Mouse (Mus musculus) MEL (cell line): ENCODE data around the gene Tdrd3. TPM values are rescaled to one million over a fixed set of nuclear protein-coding genes. Genes with fewer than 3 reads are reported as not detected.

Source experiments
- DNase-seq: peaks from one replicate; pipeline ENCODE4 v3.0.0; 2011; ENCODE audit warnings: low read depth, low spot score
- H3K27ac ChIP-seq: 2 replicates; pipeline ENCODE4 v1.5.1; 2012; ENCODE audit warnings: low read depth, mild to moderate bottlenecking, control low read depth, low read length, moderate library complexity; ENCODE audit not compliant: control insufficient read depth
- H3K27me3 ChIP-seq, 2 experiments: fragments of 150-350 bp in 1 of 2; sonication (generic) in 1 of 2; 2 replicates each; pipeline ENCODE4 v1.6.1; 2012; ENCODE audit warnings: low read length in 2 of 2, mild to moderate bottlenecking in 2 of 2, improper control_type of control experiment in 1 of 2, moderate library complexity in 1 of 2; ENCODE audit not compliant: insufficient read depth in 2 of 2, control insufficient read depth in 1 of 2
- H3K36me3 ChIP-seq, 2 experiments: 2 replicates each; pipeline ENCODE4 v1.6.1; 2012 to 2014; ENCODE audit warnings: low read length in 2 of 2, improper control_type of control experiment in 1 of 2, inconsistent platforms in 1 of 2, mild to moderate bottlenecking in 1 of 2; ENCODE audit not compliant: insufficient read depth in 2 of 2, control insufficient read depth in 1 of 2
- H3K4me1 ChIP-seq, 2 experiments: fragments of 150-350 bp in 1 of 2; sonication (generic) in 1 of 2; 2 replicates each; pipeline ENCODE4 v1.6.1; 2012; ENCODE audit warnings: low read length in 2 of 2, improper control_type of control experiment in 1 of 2, mild to moderate bottlenecking in 1 of 2; ENCODE audit not compliant: insufficient read depth in 2 of 2, control insufficient read depth in 1 of 2
- H3K4me3 ChIP-seq, 2 experiments: fragments of 150-350 bp in 1 of 2; sonication (generic) in 1 of 2; 2 replicates each; pipeline ENCODE4 v1.5.1; 2012; ENCODE audit warnings: low read depth in 2 of 2, low read length in 2 of 2, mild to moderate bottlenecking in 2 of 2, moderate library complexity in 2 of 2, control low read depth in 1 of 2, improper control_type of control experiment in 1 of 2; ENCODE audit not compliant: control insufficient read depth in 1 of 2, insufficient read depth in 1 of 2
- H3K79me2 ChIP-seq: 2 replicates; pipeline ENCODE4 v1.6.1; 2012; ENCODE audit warnings: mild to moderate bottlenecking, low read length, moderate library complexity; ENCODE audit not compliant: control insufficient read depth, poor library complexity, insufficient read depth
- H3K9ac ChIP-seq: 2 replicates; pipeline ENCODE4 v1.6.1; 2012; ENCODE audit warnings: low read depth, mild to moderate bottlenecking, control low read depth, low read length, moderate library complexity; ENCODE audit not compliant: control insufficient read depth, poor library complexity, severe bottlenecking
- H3K9me3 ChIP-seq: fragments of 150-350 bp; sonication (generic); replicated peaks from 2 replicates; pipeline ENCODE4 v1.6.1; 2012; ENCODE audit warnings: mild to moderate bottlenecking, low read length, improper control_type of control experiment, moderate library complexity; ENCODE audit not compliant: insufficient read depth
- BHLHE40 ChIP-seq: IDR thresholded peaks from 2 replicates; pipeline ENCODE4 v1.6.1; 2012; ENCODE audit warnings: low read depth, mild to moderate bottlenecking, inconsistent platforms, low read length, improper control_type of control experiment, borderline replicate concordance
- CHD2 ChIP-seq: IDR thresholded peaks from 2 replicates; pipeline ENCODE4 v1.6.1; 2011; ENCODE audit warnings: low read length, improper control_type of control experiment
- CTCF ChIP-seq, 3 experiments: IDR thresholded peaks in 2 of 3; conservative IDR thresholded peaks in 1 of 3; 2 replicates each; pipeline ENCODE4 v1.5.1; 2011 to 2012; ENCODE audit warnings: low read length in 3 of 3, low read depth in 2 of 3, mild to moderate bottlenecking in 2 of 3, improper control_type of control experiment in 1 of 3, inconsistent platforms in 1 of 3, mixed read lengths in 1 of 3, moderate library complexity in 1 of 3; ENCODE audit not compliant: control insufficient read depth in 1 of 3, insufficient read depth in 1 of 3, poor library complexity in 1 of 3, severe bottlenecking in 1 of 3
- ELF1 ChIP-seq: IDR thresholded peaks from 2 replicates; pipeline ENCODE4 v1.6.1; 2014; ENCODE audit warnings: low read depth, mild to moderate bottlenecking, inconsistent platforms, low read length, improper control_type of control experiment, moderate library complexity
- EP300 ChIP-seq, 2 experiments: IDR thresholded peaks; 2 replicates each; pipeline ENCODE4 v1.6.1; 2011; ENCODE audit warnings: improper control_type of control experiment in 2 of 2, low read length in 2 of 2, low read depth in 1 of 2, mild to moderate bottlenecking in 1 of 2
- ETS1 ChIP-seq: IDR thresholded peaks from 2 replicates; pipeline ENCODE4 v1.6.1; 2012; ENCODE audit warnings: low read depth, mild to moderate bottlenecking, inconsistent platforms, low read length, improper control_type of control experiment, moderate library complexity
- GABPA ChIP-seq: IDR thresholded peaks from 2 replicates; pipeline ENCODE4 v1.6.1; 2012; ENCODE audit warnings: low read depth, mild to moderate bottlenecking, inconsistent platforms, low read length, improper control_type of control experiment, moderate library complexity
- GATA1 ChIP-seq: IDR thresholded peaks from 2 replicates; pipeline ENCODE4 v1.6.1; 2011; ENCODE audit warnings: low read depth, low read length, improper control_type of control experiment
- HCFC1 ChIP-seq: IDR thresholded peaks from 2 replicates; pipeline ENCODE4 v1.6.1; 2012; ENCODE audit warnings: low read depth, mild to moderate bottlenecking, inconsistent platforms, low read length, improper control_type of control experiment, moderate library complexity
- JUND ChIP-seq: IDR thresholded peaks from 2 replicates; pipeline ENCODE4 v1.6.1; 2011; ENCODE audit warnings: low read depth, mild to moderate bottlenecking, improper control_type of control experiment, low read length
- MAFK ChIP-seq: IDR thresholded peaks from 2 replicates; pipeline ENCODE4 v1.6.1; 2011; ENCODE audit warnings: low read depth, mild to moderate bottlenecking, low read length, improper control_type of control experiment, borderline replicate concordance
- MAX ChIP-seq: IDR thresholded peaks from 2 replicates; pipeline ENCODE4 v1.6.1; 2011; ENCODE audit warnings: low read length, improper control_type of control experiment
- MEF2A ChIP-seq: IDR thresholded peaks from 2 replicates; pipeline ENCODE4 v1.6.1; 2014; ENCODE audit warnings: low read depth, mild to moderate bottlenecking, inconsistent platforms, low read length, improper control_type of control experiment; ENCODE audit not compliant: poor library complexity, insufficient replicate concordance, severe bottlenecking; ENCODE audit errors: extremely low read depth
- MXI1 ChIP-seq: IDR thresholded peaks from 2 replicates; pipeline ENCODE4 v1.6.1; 2011; ENCODE audit warnings: mild to moderate bottlenecking, low read depth, low read length, improper control_type of control experiment
- MYB ChIP-seq: IDR thresholded peaks from 2 replicates; pipeline ENCODE4 v1.6.1; 2011; ENCODE audit warnings: mild to moderate bottlenecking, low read depth, low read length, improper control_type of control experiment
- MYC ChIP-seq: IDR thresholded peaks from 2 replicates; pipeline ENCODE4 v1.6.1; 2011; ENCODE audit warnings: low read depth, mild to moderate bottlenecking, low read length, improper control_type of control experiment, moderate library complexity
- NELFE ChIP-seq: IDR thresholded peaks from 2 replicates; pipeline ENCODE4 v1.6.1; 2011; ENCODE audit warnings: low read depth, low read length, improper control_type of control experiment
- POLR2A ChIP-seq, 2 experiments: IDR thresholded peaks; 2 replicates each; pipeline ENCODE4 v1.6.1; 2011 to 2012; ENCODE audit warnings: low read length in 2 of 2, mild to moderate bottlenecking in 2 of 2, control low read depth in 1 of 2, improper control_type of control experiment in 1 of 2, low read depth in 1 of 2, moderate library complexity in 1 of 2; ENCODE audit not compliant: control insufficient read depth in 1 of 2, insufficient read depth in 1 of 2, poor library complexity in 1 of 2
- POLR2AphosphoS5 ChIP-seq: IDR thresholded peaks from 2 replicates; pipeline ENCODE4 v1.6.1; 2012; ENCODE audit warnings: low read depth, borderline replicate concordance, mild to moderate bottlenecking, inconsistent platforms, low read length, moderate library complexity, mixed read lengths
- RAD21 ChIP-seq: IDR thresholded peaks from 2 replicates; pipeline ENCODE4 v1.6.1; 2011; ENCODE audit warnings: mild to moderate bottlenecking, low read depth, low read length, improper control_type of control experiment
- SMC3 ChIP-seq: IDR thresholded peaks from 2 replicates; pipeline ENCODE4 v1.6.1; 2011; ENCODE audit warnings: low read depth, low read length, improper control_type of control experiment
- TCF12 ChIP-seq: IDR thresholded peaks from 2 replicates; pipeline ENCODE4 v1.6.1; 2014; ENCODE audit warnings: low read depth, mild to moderate bottlenecking, inconsistent platforms, low read length, improper control_type of control experiment, moderate library complexity
- UBTF ChIP-seq: IDR thresholded peaks from 2 replicates; pipeline ENCODE4 v1.6.1; 2012; ENCODE audit warnings: low read depth, mild to moderate bottlenecking, inconsistent platforms, low read length, improper control_type of control experiment, moderate library complexity, borderline replicate concordance; ENCODE audit not compliant: insufficient read depth
- USF1 ChIP-seq: IDR thresholded peaks from 2 replicates; pipeline ENCODE4 v1.6.1; 2014; ENCODE audit warnings: low read depth, mild to moderate bottlenecking, inconsistent platforms, low read length, improper control_type of control experiment, moderate library complexity
- USF2 ChIP-seq, 2 experiments: IDR thresholded peaks; 2 replicates each; pipeline ENCODE4 v1.6.1; 2011 to 2012; ENCODE audit warnings: improper control_type of control experiment in 2 of 2, low read length in 2 of 2, borderline replicate concordance in 1 of 2, inconsistent platforms in 1 of 2, low read depth in 1 of 2, mild to moderate bottlenecking in 1 of 2; ENCODE audit not compliant: insufficient read depth in 1 of 2
- ZMIZ1 ChIP-seq: IDR thresholded peaks from 2 replicates; pipeline ENCODE4 v1.6.1; 2012; ENCODE audit warnings: low read depth, mild to moderate bottlenecking, inconsistent platforms, low read length, improper control_type of control experiment, moderate library complexity
- polyA plus RNA-seq, 2 experiments: library from polyadenylated mRNA; stranded (reverse) in 1 of 2; unstranded in 1 of 2; fragments of >175 nt in 1 of 2; fragments of >200 nt in 1 of 2; gene quantifications; 2 replicates each; pipeline versions ENCODE4 v1.2.1 to v1.2.4; 2012; ENCODE audit warnings: low replicate concordance in 2 of 2, low read depth in 1 of 2; ENCODE audit not compliant: insufficient read length in 2 of 2, insufficient read depth in 1 of 2, missing spikeins in 1 of 2
- total RNA-seq: library from RNA; depleted of rRNA; stranded (reverse); fragments of 300-350 nt; gene quantifications from 2 replicates; pipeline ENCODE4 v1.2.3, GENCODE M21; 2012

Tdrd3 gene
- total and polyA plus RNA-seq, 3 experiments: 22.5 to 22.6 TPM; not detected in 1

- Histone ChIP-seq H3K27me3 (no peaks in the 10 kb centered on the region), H3K4me3 (no peak overlapping the region), H3K36me3 (peaks cover 0 to 12% of the 10 kb centered on the region in 2 experiments; a peak in 2 of 4 replicates), H3K4me1 (peaks cover 4 to 13% of the 10 kb centered on the region in 2 experiments; a peak in 3 of 4 replicates), H3K79me2 (no peaks in the 10 kb centered on the region), H3K9me3 (no peaks in the 10 kb centered on the region), H3K9ac (no peak overlapping the region)
- peak; percentile 59 for DNase-seq
- TF ChIP-seq GATA1 (peak; percentile 54; the same call in 1 of the 2 replicates), EP300 (IDR thresholded peaks at IDR 0.05; ENCODE audit: low read depth in 1 of 2, low read length in 2 of 2) (peak; percentile 47 to 49; a peak in 3 of 4 replicates), UBTF (no peak), ETS1 (peak; percentile 48), POLR2AphosphoS5 (no peak), HCFC1 (no peak), MYC (0 out of 2 replicates have a peak, but pooled peaks have one; percentile 20), CHD2 (no peak), CTCF (IDR thresholded peaks at IDR 0.05 in 2 of 3, conservative IDR thresholded peaks at IDR 0.05 in 1 of 3; ENCODE audit: control insufficient read depth in 1 of 3, insufficient read depth in 1 of 3, low read depth in 2 of 3, low read length in 3 of 3, poor library complexity in 1 of 3, severe bottlenecking in 1 of 3) (peak in 1 of 3 experiments; percentile 27; a peak in 2 of 6 replicates), USF1 (no peak), MEF2A (no peak), POLR2A (IDR thresholded peaks at IDR 0.05; ENCODE audit: control insufficient read depth in 1 of 2, insufficient read depth in 1 of 2, low read depth in 1 of 2, low read length in 2 of 2, poor library complexity in 1 of 2) (no peak), MYB (no peak), RAD21 (0 out of 2 replicates have a peak, but pooled peaks have one; percentile 1), MXI1 (no peak), BHLHE40 (no peak), TCF12 (no peak), NELFE (no peak), ELF1 (no peak), SMC3 (peak; percentile 33; the same call in 1 of the 2 replicates)
- TF ChIP-seq, all 39 proteins: peak for 7
- no peak overlapping the region for H3K27ac ChIP-seq
These were observed 156.0 kb downstream of the Tdrd3 start for GRCm38 (mm10) chr14:87572453-87572852.

- no peak for TF ChIP-seq HCFC1
- no peak for TF ChIP-seq RAD21
- no peak for TF ChIP-seq TCF12
- TF ChIP-seq CHD2: no peak
- TF ChIP-seq MYC: no peak
- TF ChIP-seq ELF1: no peak
- no peak for TF ChIP-seq MAFK
- TF ChIP-seq EP300 (IDR thresholded peaks at IDR 0.05; ENCODE audit: low read depth in 1 of 2, low read length in 2 of 2): no peak
- no peak for TF ChIP-seq MAX
- no peak for TF ChIP-seq GABPA
- no peak for TF ChIP-seq MEF2A
- TF ChIP-seq USF2 (IDR thresholded peaks at IDR 0.05; ENCODE audit: borderline replicate concordance in 1 of 2, insufficient read depth in 1 of 2, low read depth in 1 of 2, low read length in 2 of 2): no peak
- TF ChIP-seq NELFE: no peak
- no peak for TF ChIP-seq JUND
- TF ChIP-seq ZMIZ1: no peak
- H3K79me2 ChIP-seq: no peaks in the 10 kb centered on the region
- no peak overlapping the region for H3K4me3 ChIP-seq
These were observed 166.2 kb downstream of the Tdrd3 start for GRCm38 (mm10) chr14:87582610-87583009.

More at GRCm38 (mm10) chr14:87582610-87583009, 166.2 kb downstream of the Tdrd3 start:
- Histone ChIP-seq H3K9ac (no peak overlapping the region), H3K9me3 (no peaks in the 10 kb centered on the region), H3K27ac (no peak overlapping the region), H3K4me1 (no peaks in the 10 kb centered on the region), H3K36me3 (no peaks in the 10 kb centered on the region), H3K27me3 (no peaks in the 10 kb centered on the region)
- DNase-seq: no peak
